Mouse (Mus musculus) heart, embryonic 14.5 days (tissue): ENCODE results near the gene Maml3. TPM values are rescaled to one million over a fixed set of nuclear protein-coding genes. Genes with fewer than 3 reads are reported as not detected.

Source experiments
- ATAC-seq: fragments of 200-750 bp; cut with Nextera tagmentation; 2 replicates; pipeline ENCODE4 v1.8.0; 2017; ENCODE audit warnings: low read depth, moderate TSS enrichment; ENCODE audit not compliant: insufficient number of reproducible peaks, insufficient read depth, low FRiP score
- H3K27ac ChIP-seq, 2 experiments: fragments of 200-500 bp in 1 of 2; fragments of 300-500 bp in 1 of 2; sonication (generic) in 1 of 2; replicated peaks in 1 of 2; 2 replicates each; pipeline ENCODE4 v1.5.1; 2012 to 2014; ENCODE audit warnings: low read depth in 2 of 2, low read length in 2 of 2, control low read depth in 1 of 2, mild to moderate bottlenecking in 1 of 2, mixed read lengths in 1 of 2; ENCODE audit not compliant: control insufficient read depth in 1 of 2, insufficient read depth in 1 of 2
- H3K27me3 ChIP-seq: fragments of 300-500 bp; sonication (generic); 2 replicates; pipeline ENCODE4 v1.6.1; 2014; ENCODE audit warnings: mild to moderate bottlenecking, low read length, control low read depth; ENCODE audit not compliant: control insufficient read depth, insufficient read depth
- H3K36me3 ChIP-seq: fragments of 300-500 bp; sonication (generic); 2 replicates; pipeline ENCODE4 v1.6.1; 2014; ENCODE audit warnings: mild to moderate bottlenecking, control low read depth, low read length, mixed read lengths; ENCODE audit not compliant: control insufficient read depth, insufficient read depth
- H3K4me1 ChIP-seq, 2 experiments: fragments of 200-500 bp in 1 of 2; fragments of 300-500 bp in 1 of 2; sonication (generic) in 1 of 2; 2 replicates each; pipeline ENCODE4 v1.6.1; 2012 to 2014; ENCODE audit warnings: low read length in 2 of 2, control low read depth in 1 of 2, mixed read lengths in 1 of 2; ENCODE audit not compliant: control insufficient read depth in 2 of 2, insufficient read depth in 2 of 2
- H3K4me2 ChIP-seq: fragments of 300-500 bp; sonication (generic); 2 replicates; pipeline ENCODE4 v1.6.1; 2014; ENCODE audit warnings: mild to moderate bottlenecking, low read length
- H3K4me3 ChIP-seq, 2 experiments: fragments of 200-500 bp in 1 of 2; fragments of 300-500 bp in 1 of 2; sonication (generic) in 1 of 2; 2 replicates each; pipeline ENCODE4 v1.5.1; 2012 to 2014; ENCODE audit warnings: low read length in 2 of 2, mild to moderate bottlenecking in 2 of 2, control low read depth in 1 of 2, low read depth in 1 of 2, moderate library complexity in 1 of 2; ENCODE audit not compliant: control insufficient read depth in 1 of 2, insufficient read depth in 1 of 2
- H3K9ac ChIP-seq: fragments of 300-500 bp; sonication (generic); 2 replicates; pipeline ENCODE4 v1.6.1; 2014; ENCODE audit warnings: mild to moderate bottlenecking, low read length
- H3K9me3 ChIP-seq: fragments of 300-500 bp; sonication (generic); 2 replicates; pipeline ENCODE4 v1.6.1; 2016; ENCODE audit warnings: low read length, control low read depth; ENCODE audit not compliant: control insufficient read depth
- WGBS: fragments of 180-500 bp; shearing (Covaris S2); extraction: QIAGEN DNeasy Blood & Tissue Kit; methylation state at CpG from one replicate; pipeline ENCODE4 v1.1.7; 2014; 5-methylcytosine and 5-hydroxymethylcytosine counted together
- polyA plus RNA-seq: library from polyadenylated mRNA; unstranded; fragments of >200 nt; fragmentation: Nextera tagmentation; extraction: Ambion mirVana; gene quantifications from 2 replicates; pipeline ENCODE4 v1.2.1, GENCODE M21; 2014

The Maml3 gene
- polyA plus RNA-seq, 1 experiment from 2014 or later, result 2.9 TPM

DNA sequence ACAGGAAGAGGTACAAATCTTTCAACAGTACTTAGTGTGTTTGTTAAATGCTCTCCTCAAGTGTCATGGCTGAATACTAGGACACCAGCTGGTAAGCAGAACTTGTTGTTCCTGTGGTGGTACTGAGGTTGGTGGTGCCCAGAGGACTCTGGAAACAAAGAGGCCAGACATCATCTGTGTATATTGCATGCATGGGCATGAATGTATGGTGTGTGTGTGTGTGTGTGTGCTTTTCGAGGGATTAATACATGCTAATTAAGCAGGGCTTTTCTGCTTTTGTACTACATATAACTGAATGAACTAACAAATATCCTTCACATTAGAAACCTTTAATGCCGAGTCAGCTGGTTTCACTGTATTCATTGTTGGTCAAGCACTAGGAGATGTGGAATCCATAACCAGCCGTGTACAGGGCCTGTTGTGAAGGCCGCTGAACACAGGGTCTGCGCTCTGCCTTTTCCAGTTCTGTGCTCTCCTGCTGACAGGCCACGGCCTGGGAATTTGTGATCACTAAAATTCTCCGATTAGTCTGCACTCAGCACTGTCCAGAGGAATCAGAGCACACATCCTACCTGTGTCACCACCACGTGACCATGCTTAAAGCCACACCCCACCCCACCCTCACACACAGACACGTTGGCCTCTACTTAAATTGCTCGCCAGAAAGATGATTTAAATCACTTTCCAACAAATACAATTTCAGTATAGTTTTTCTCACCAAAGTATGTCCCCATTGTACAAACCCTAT is 197.6 kb downstream of the Maml3 start:
- no peaks in the 10 kb centered on the region for H3K9me3 ChIP-seq
- H3K4me3 ChIP-seq, result no peak overlapping the region
- ATAC-seq, result no peak
- H3K27ac ChIP-seq, result peak overlapping the region in 1 of 2 experiments; percentile 24; a peak in 1 of 4 replicates
- H3K4me2 ChIP-seq, result no peak overlapping the region
- WGBS, result 43% methylated on average over 10 of the region's 10 CpGs
- no peaks in the 10 kb centered on the region for H3K36me3 ChIP-seq
- H3K4me1 ChIP-seq, result peaks cover 22 to 41% of the 10 kb centered on the region in 2 experiments
- H3K27me3 ChIP-seq, result no peaks in the 10 kb centered on the region
- H3K9ac ChIP-seq, result no peak overlapping the region

DNA sequence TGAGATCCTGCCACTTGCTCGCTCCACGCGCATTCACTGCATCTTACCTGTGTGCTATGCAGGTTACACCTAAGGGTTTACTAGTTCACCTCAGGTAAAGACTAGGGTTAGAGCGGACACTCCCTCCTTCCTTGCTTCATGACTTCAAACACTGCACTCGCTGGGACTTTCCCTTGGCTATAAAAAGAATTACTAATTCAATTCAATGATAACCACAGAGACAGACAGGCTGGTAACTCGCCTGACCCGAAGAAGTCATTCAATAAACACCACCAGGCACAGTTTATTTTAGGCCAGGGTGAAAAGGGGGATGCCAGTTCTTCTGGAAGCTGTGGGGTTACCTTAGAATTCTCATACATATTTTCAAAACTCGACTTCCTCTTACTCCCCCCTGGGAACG is 199.0 kb downstream of the Maml3 start:
- no peak for ATAC-seq
- no peak overlapping the region for H3K9ac ChIP-seq
- 42% methylated on average over 9 of the region's 9 CpGs for WGBS
- H3K36me3 ChIP-seq, result no peaks in the 10 kb centered on the region
- H3K4me3 ChIP-seq, result no peak overlapping the region
- H3K4me1 ChIP-seq, result peaks cover 20 to 40% of the 10 kb centered on the region in 2 experiments
- H3K27ac ChIP-seq, result peak overlapping the region; percentile 15 to 54
- no peaks in the 10 kb centered on the region for H3K27me3 ChIP-seq
- H3K4me2 ChIP-seq, result no peak overlapping the region
- H3K9me3 ChIP-seq, result no peaks in the 10 kb centered on the region

DNA sequence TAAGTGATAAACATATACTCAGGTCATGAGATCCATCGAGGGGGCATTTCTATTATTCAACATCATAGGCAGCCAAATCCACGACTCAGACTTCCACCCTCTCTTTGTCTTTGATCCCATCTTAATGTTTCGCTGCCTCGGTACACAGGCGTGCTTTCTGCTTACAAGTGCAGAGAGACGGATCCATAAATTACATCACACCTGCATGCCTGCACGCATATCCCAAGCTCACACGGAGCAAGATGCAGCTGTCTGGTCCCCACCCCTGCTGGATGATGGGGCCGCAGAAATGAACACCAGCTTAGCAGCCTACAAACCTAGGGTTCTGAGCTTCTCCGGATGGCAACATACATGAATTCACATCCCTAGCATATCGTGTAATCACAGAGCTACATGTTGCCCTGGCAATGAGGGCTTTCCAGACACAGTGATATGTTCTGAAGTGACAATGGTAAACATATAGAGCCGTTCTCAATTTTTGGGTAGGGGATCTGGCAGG is 200.5 kb downstream of the Maml3 start:
- no peaks in the 10 kb centered on the region for H3K9me3 ChIP-seq
- no peak overlapping the region for H3K4me2 ChIP-seq
- no peak overlapping the region for H3K27ac ChIP-seq
- no peaks in the 10 kb centered on the region for H3K27me3 ChIP-seq
- H3K9ac ChIP-seq, result no peak overlapping the region
- peaks cover 21 to 40% of the 10 kb centered on the region in 2 experiments for H3K4me1 ChIP-seq
- H3K4me3 ChIP-seq, result no peak overlapping the region
- ATAC-seq, result no peak
- WGBS, result 87% methylated on average over 12 of the region's 12 CpGs
- no peaks in the 10 kb centered on the region for H3K36me3 ChIP-seq

DNA sequence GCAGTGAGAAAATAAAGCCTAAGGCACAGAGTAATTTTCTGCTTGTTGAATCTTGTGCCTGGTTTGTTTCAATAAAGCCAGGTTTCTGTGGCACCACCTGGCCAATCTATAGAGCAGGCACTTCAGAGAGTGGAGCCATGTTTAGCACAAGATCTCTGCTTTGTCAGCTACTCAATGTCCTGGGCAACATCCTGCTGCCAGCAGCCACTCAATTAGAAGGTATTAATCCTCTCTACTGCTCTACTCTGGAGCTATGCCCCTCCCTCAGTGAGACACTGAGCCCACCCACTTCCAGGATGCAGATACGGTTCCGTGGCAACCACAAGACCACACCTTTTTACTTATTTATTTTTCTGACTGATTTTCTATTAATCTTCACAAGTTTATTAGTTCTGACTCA is 203.7 kb downstream of the Maml3 start:
- 24% methylated on average over 2 of the region's 2 CpGs for WGBS
- no peaks in the 10 kb centered on the region for H3K36me3 ChIP-seq
- H3K27me3 ChIP-seq, result no peaks in the 10 kb centered on the region
- H3K27ac ChIP-seq, result peak overlapping the region in 1 of 2 experiments; percentile 33; a peak in 1 of 4 replicates
- no peak overlapping the region for H3K4me2 ChIP-seq
- no peak overlapping the region for H3K9ac ChIP-seq
- peaks cover 7 to 9% of the 10 kb centered on the region in 2 experiments; a peak in 3 of 4 replicates for H3K4me1 ChIP-seq
- no peak for ATAC-seq
- no peak overlapping the region for H3K4me3 ChIP-seq
- no peaks in the 10 kb centered on the region for H3K9me3 ChIP-seq

DNA sequence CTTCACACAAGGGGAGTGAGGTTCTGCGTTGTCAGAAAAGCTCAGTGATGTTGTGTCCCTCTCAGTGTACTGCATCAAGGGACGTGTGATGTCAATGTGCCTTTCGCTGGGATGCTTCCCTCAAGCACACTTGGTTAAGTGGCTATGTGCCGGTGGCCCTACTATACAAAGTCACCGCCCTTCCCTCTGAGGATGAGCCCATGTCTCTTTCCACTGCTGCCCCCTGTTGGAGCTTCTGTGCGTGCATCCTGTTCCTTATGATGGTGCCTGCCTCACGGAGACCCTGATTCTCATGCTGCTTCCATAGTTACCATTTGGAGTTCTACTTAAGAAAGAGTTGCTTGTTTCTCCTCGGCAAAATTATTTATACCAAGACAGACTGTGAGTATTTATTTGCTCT is 210.4 kb downstream of the Maml3 start:
- Histone ChIP-seq H3K36me3 (no peaks in the 10 kb centered on the region), H3K4me3 (no peak overlapping the region)
- 71% methylated on average over 8 of the region's 8 CpGs for WGBS

DNA sequence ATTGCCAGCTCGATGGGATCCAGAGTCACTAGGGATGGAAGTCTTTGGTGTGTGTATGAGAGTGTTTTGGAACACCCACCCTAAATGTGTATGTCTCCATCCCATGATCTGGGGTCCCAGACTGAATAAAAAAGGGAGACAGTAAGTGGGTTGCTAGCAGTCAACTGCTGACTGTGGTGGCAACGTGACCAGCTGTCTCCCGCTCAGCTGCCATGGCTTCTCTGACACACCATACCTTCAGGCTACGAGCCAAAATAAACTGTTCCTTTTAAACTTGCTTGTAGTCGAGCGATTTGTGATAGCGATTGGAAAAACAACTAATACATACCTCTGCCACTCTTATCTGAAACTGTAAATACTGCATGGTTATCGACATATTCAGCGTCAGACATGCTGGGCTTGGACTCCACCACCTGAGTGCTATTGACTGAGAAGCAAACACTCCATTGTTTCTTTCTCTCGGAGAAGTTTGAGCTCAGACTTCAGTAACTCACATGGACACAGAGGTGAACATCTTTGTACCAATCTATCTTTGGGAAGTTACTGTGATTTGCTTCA is 213.2 kb downstream of the Maml3 start:
- Histone ChIP-seq H3K4me1 (peaks cover 10 to 24% of the 10 kb centered on the region in 2 experiments), H3K4me3 (no peak overlapping the region), H3K36me3 (no peaks in the 10 kb centered on the region), H3K9ac (no peak overlapping the region), H3K9me3 (peaks cover 6% of the 10 kb centered on the region; the same call in 1 of the 2 replicates), H3K27me3 (no peaks in the 10 kb centered on the region), H3K27ac (no peak overlapping the region), H3K4me2 (no peak overlapping the region)
- 59% methylated on average over 10 of the region's 10 CpGs for WGBS
- no peak for ATAC-seq

More for the DNA sequence above, 210.4 kb downstream of the Maml3 start:
- no peak for ATAC-seq
- no peak overlapping the region for H3K4me2 ChIP-seq
- H3K9me3 ChIP-seq, result peaks cover 6% of the 10 kb centered on the region; the same call in 1 of the 2 replicates
- no peak overlapping the region for H3K9ac ChIP-seq
- H3K27me3 ChIP-seq, result no peaks in the 10 kb centered on the region
- no peak overlapping the region for H3K27ac ChIP-seq
- peaks cover 5 to 7% of the 10 kb centered on the region in 2 experiments for H3K4me1 ChIP-seq

DNA sequence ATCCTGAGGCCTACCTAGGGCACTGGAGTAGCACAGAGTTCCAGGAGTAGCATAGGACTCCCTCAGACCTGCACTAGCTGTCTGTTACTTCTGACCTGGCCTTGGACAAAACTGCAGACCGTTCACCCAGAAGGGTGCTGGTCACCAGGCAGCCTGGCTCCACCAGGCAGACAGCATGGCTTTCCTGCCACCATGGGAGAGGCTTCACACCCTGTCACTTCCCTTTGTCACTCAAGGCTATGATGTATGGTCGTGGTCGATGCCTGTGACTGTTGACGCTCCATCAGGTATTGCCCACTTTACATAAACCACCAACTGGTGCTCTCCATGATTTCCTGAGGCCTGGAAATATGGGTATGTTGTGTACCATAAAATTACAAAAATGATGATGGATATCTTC is 214.7 kb downstream of the Maml3 start:
- Histone ChIP-seq H3K4me2 (no peak overlapping the region), H3K36me3 (no peaks in the 10 kb centered on the region), H3K9ac (no peak overlapping the region), H3K4me3 (no peak overlapping the region), H3K4me1 (peaks cover 10 to 24% of the 10 kb centered on the region in 2 experiments), H3K27me3 (no peaks in the 10 kb centered on the region), H3K9me3 (no peaks in the 10 kb centered on the region), H3K27ac (no peak overlapping the region)
- ATAC-seq, result no peak
- 65% methylated on average over 4 of the region's 4 CpGs for WGBS
